In genomic region chr5:103741443-103741842, GRCm38 (mm10) we compare ENCODE assay signal across 17 mouse cellular contexts. TPM values are rescaled to one million over a fixed set of nuclear protein-coding genes. Genes with fewer than 3 reads are reported as not detected.
DNase-seq lines count a peak whose midpoint lies in the region; ATAC-seq and TF ChIP-seq lines count a peak whose summit lies in the region.
"Had no signal": no experiment of that assay in that cellular context is flagged by ENCODE, and none has a peak within 500 bp of the region (broad histone marks: within the 10 kb centered on the region; RNA-seq: fewer than 3 reads in every experiment).

No protein-coding gene starts in this region.

- peak; percentile 29; the same call in 1 of the 2 replicates for TF ChIP-seq RAD21 in MEL (IDR thresholded peaks at IDR 0.05; ENCODE audit: low read depth, low read length)

- H3K27me3 ChIP-seq in lung, embryonic 14.5 days (ENCODE audit: insufficient read depth, low read length), result no peaks in the 10 kb centered on the region
- no peaks in the 10 kb centered on the region for H3K27me3 ChIP-seq in MEL (ENCODE audit: control insufficient read depth in 1 of 2, insufficient read depth in 2 of 2, low read length in 2 of 2)
- H3K27me3 ChIP-seq in liver, embryonic 15.5 days, result no peaks in the 10 kb centered on the region
- H3K27me3 ChIP-seq: midbrain, embryonic 15.5 days had no signal

- H3K36me3 ChIP-seq in lung, embryonic 14.5 days (ENCODE audit: insufficient read depth), result no peaks in the 10 kb centered on the region
- peaks cover 0 to 38% of the 10 kb centered on the region in 2 experiments; a peak in 2 of 4 replicates for H3K36me3 ChIP-seq in MEL (ENCODE audit: control insufficient read depth in 1 of 2, insufficient read depth in 2 of 2, low read length in 2 of 2)
- H3K36me3 ChIP-seq in liver, embryonic 15.5 days (replicated peaks), result no peaks in the 10 kb centered on the region
- H3K36me3 ChIP-seq: embryonic facial prominence, embryonic 10.5 days; heart, embryonic 10.5 days; midbrain, embryonic 15.5 days had no signal

- intact Hi-C loops in gastrocnemius, adult 2 months (cut with DNase I), result no loop called here

- no peak overlapping the region for H3K27ac ChIP-seq in gastrocnemius, adult 2 months
- no peak overlapping the region for H3K27ac ChIP-seq in lung, embryonic 14.5 days (ENCODE audit: low read depth)
- no peak overlapping the region for H3K27ac ChIP-seq in MEL (ENCODE audit: control insufficient read depth, low read depth, low read length)
- peak overlapping the region; percentile 98 for H3K27ac ChIP-seq in liver, embryonic 15.5 days (replicated peaks)
- H3K27ac ChIP-seq: embryonic facial prominence, embryonic 10.5 days; heart, embryonic 10.5 days; midbrain, embryonic 15.5 days had no signal

- no peak for ATAC-seq in lung, embryonic 14.5 days (ENCODE audit: insufficient read depth)
- no peak for ATAC-seq in liver, embryonic 15.5 days (ENCODE audit: insufficient read depth)
- ATAC-seq: forebrain, embryonic 16.5 days; hindbrain, embryonic 16.5 days; midbrain, embryonic 15.5 days had no signal

- no peak overlapping the region for H3K9ac ChIP-seq in lung, embryonic 14.5 days
- no peak overlapping the region for H3K9ac ChIP-seq in MEL (ENCODE audit: control insufficient read depth, low read depth, low read length, poor library complexity, severe bottlenecking)
- peak overlapping the region; percentile 7; the same call in 1 of the 2 replicates for H3K9ac ChIP-seq in liver, embryonic 15.5 days
- H3K9ac ChIP-seq: midbrain, embryonic 15.5 days had no signal

- no peaks in the 10 kb centered on the region for H3K79me2 ChIP-seq in MEL (ENCODE audit: control insufficient read depth, insufficient read depth, low read length, poor library complexity)

- TF ChIP-seq CTCF in gastrocnemius, adult 2 months (IDR thresholded peaks at IDR 0.05), result peak; percentile 1; the same call in 1 of the 2 replicates
- 0 out of 2 replicates have a peak, but pooled peaks have one; percentile 2 for TF ChIP-seq CTCF in lung, embryonic 14.5 days (IDR thresholded peaks at IDR 0.05; ENCODE audit: low read depth)
- TF ChIP-seq CTCF in MEL (IDR thresholded peaks at IDR 0.05 in 2 of 3, conservative IDR thresholded peaks at IDR 0.05 in 1 of 3; ENCODE audit: control insufficient read depth in 1 of 3, insufficient read depth in 1 of 3, low read depth in 2 of 3, low read length in 3 of 3, poor library complexity in 1 of 3, severe bottlenecking in 1 of 3), result peak in 1 of 3 experiments; percentile 33; a peak in 2 of 6 replicates
- no peak for TF ChIP-seq CTCF in lung, adult 2 months (IDR thresholded peaks at IDR 0.05; ENCODE audit: insufficient read depth, low read length)

- no peak overlapping the region for H3K4me3 ChIP-seq in gastrocnemius, adult 2 months
- no peak overlapping the region for H3K4me3 ChIP-seq in lung, embryonic 14.5 days (ENCODE audit: low read depth, low read length)
- no peak overlapping the region for H3K4me3 ChIP-seq in MEL (ENCODE audit: control insufficient read depth in 1 of 2, insufficient read depth in 1 of 2, low read depth in 2 of 2, low read length in 2 of 2)
- no peak overlapping the region for H3K4me3 ChIP-seq in liver, embryonic 15.5 days (replicated peaks)
- no peak overlapping the region for H3K4me3 ChIP-seq in lung, adult 2 months (replicated peaks; ENCODE audit: extremely low read depth, low read depth, low read length)
- H3K4me3 ChIP-seq: embryonic facial prominence, embryonic 10.5 days; heart, embryonic 10.5 days; midbrain, embryonic 15.5 days had no signal

- TF ChIP-seq EP300 in MEL (IDR thresholded peaks at IDR 0.05; ENCODE audit: low read depth in 1 of 2, low read length in 2 of 2), result no peak; a peak in 1 of 4 replicates

- DNase-seq in gastrocnemius, adult 2 months, result no peak
- no peak for DNase-seq in gastrocnemius, adult 8-10 months (ENCODE audit: low spot score in 2 of 2)
- no peak for DNase-seq in lung, embryonic 14.5 days
- no peak for DNase-seq in lung, postnatal 36 days
- DNase-seq in MEL (ENCODE audit: low read depth, low spot score), result no peak
- no peak for DNase-seq in kidney, postnatal 14 days
- no peak for DNase-seq in lung, adult 2 months
- DNase-seq: adrenal gland, postnatal 14 days; cerebellum, adult 9-11 months; gastrocnemius, postnatal 10 days; thymus, postnatal 25 days had no signal

- no peak overlapping the region for H3K4me2 ChIP-seq in lung, embryonic 14.5 days
- H3K4me2 ChIP-seq in liver, embryonic 15.5 days, result peak overlapping the region; percentile 52
- H3K4me2 ChIP-seq: midbrain, embryonic 15.5 days had no signal

- no peaks in the 10 kb centered on the region for H3K4me1 ChIP-seq in lung, embryonic 14.5 days (ENCODE audit: insufficient read depth)
- peaks cover 2 to 38% of the 10 kb centered on the region in 2 experiments for H3K4me1 ChIP-seq in MEL (ENCODE audit: control insufficient read depth in 1 of 2, insufficient read depth in 2 of 2, low read length in 2 of 2)
- H3K4me1 ChIP-seq in liver, embryonic 15.5 days (replicated peaks), result peaks cover 98% of the 10 kb centered on the region
- H3K4me1 ChIP-seq in lung, adult 2 months (ENCODE audit: control insufficient read depth, insufficient read depth, low read length), result peaks cover 7% of the 10 kb centered on the region; the same call in 1 of the 2 replicates
- H3K4me1 ChIP-seq: midbrain, embryonic 15.5 days had no signal

- 42% methylated on average over 1 of the region's 1 CpGs for WGBS in lung, embryonic 14.5 days
- 18% methylated on average over 1 of the region's 1 CpGs for WGBS in liver, embryonic 15.5 days (ENCODE audit: insufficient replicate concordance)
- 17% methylated on average over 1 of the region's 1 CpGs for WGBS in lung, adult 2 months

- no peaks in the 10 kb centered on the region for H3K9me3 ChIP-seq in lung, embryonic 14.5 days (ENCODE audit: low read depth, low read length)
- H3K9me3 ChIP-seq in MEL (replicated peaks; ENCODE audit: insufficient read depth, low read length), result no peaks in the 10 kb centered on the region
- H3K9me3 ChIP-seq in liver, embryonic 15.5 days (replicated peaks), result no peaks in the 10 kb centered on the region
- H3K9me3 ChIP-seq: embryonic facial prominence, embryonic 10.5 days; heart, embryonic 10.5 days; midbrain, embryonic 15.5 days had no signal

- no peak for TF ChIP-seq POLR2A in MEL (IDR thresholded peaks at IDR 0.05; ENCODE audit: control insufficient read depth in 1 of 2, insufficient read depth in 1 of 2, low read depth in 1 of 2, low read length in 2 of 2, poor library complexity in 1 of 2)
- TF ChIP-seq POLR2A in lung, adult 2 months (IDR thresholded peaks at IDR 0.05; ENCODE audit: borderline replicate concordance, extremely low read depth, low read depth, low read length), result no peak

TF ChIP-seq in MEL, 35 proteins besides CTCF, POLR2A, EP300 and RAD21:
- TF ChIP-seq TCF12 (IDR thresholded peaks at IDR 0.05; ENCODE audit: low read depth, low read length) (no peak), ELF1 (IDR thresholded peaks at IDR 0.05; ENCODE audit: low read depth, low read length) (no peak), BHLHE40 (IDR thresholded peaks at IDR 0.05; ENCODE audit: borderline replicate concordance, low read depth, low read length) (no peak), SMC3 (IDR thresholded peaks at IDR 0.05; ENCODE audit: low read depth, low read length) (peak; percentile 38), ETS1 (IDR thresholded peaks at IDR 0.05; ENCODE audit: low read depth, low read length) (no peak), USF2 (IDR thresholded peaks at IDR 0.05; ENCODE audit: borderline replicate concordance in 1 of 2, insufficient read depth in 1 of 2, low read depth in 1 of 2, low read length in 2 of 2) (no peak), E2F4 (IDR thresholded peaks at IDR 0.05; ENCODE audit: borderline replicate concordance, low read depth, low read length) (no peak), ZC3H11A (IDR thresholded peaks at IDR 0.05; ENCODE audit: low read depth, low read length) (no peak), MAFK (IDR thresholded peaks at IDR 0.05; ENCODE audit: borderline replicate concordance, low read depth, low read length) (no peak), HCFC1 (IDR thresholded peaks at IDR 0.05; ENCODE audit: low read depth, low read length) (no peak), POLR2AphosphoS2 (IDR thresholded peaks at IDR 0.05; ENCODE audit: low read length) (no peak), ZNF384 (IDR thresholded peaks at IDR 0.05; ENCODE audit: low read depth, low read length) (0 out of 2 replicates have a peak, but pooled peaks have one; percentile 17), MAX (IDR thresholded peaks at IDR 0.05; ENCODE audit: low read length) (no peak), TAL1 (IDR thresholded peaks at IDR 0.05; ENCODE audit: low read length) (no peak), ZMIZ1 (IDR thresholded peaks at IDR 0.05; ENCODE audit: low read depth, low read length) (no peak)
TF ChIP-seq in MEL: peak in this region for 2.

RNA-seq across cellular contexts. Expression of gene Aff1, which starts 49.3 kb away (rescaled TPM):
- 10 to 100 TPM; 46.7 to 52.8 TPM for total RNA-seq in gastrocnemius, adult 2 months (2021)
- total RNA-seq in gastrocnemius, adult 8-10 months (2022), result 10 to 100 TPM; 33.8 to 47.9 (median 40.8) TPM
- polyA plus RNA-seq in lung, embryonic 14.5 days (2014; fragmentation: Nextera tagmentation; extraction: Ambion mirVana), result 7.1 and 7.7 TPM in 2 replicates
- 5.4 and 7.8 TPM in 2 replicates for total RNA-seq in MEL (2012; rRNA removed)
- polyA plus RNA-seq in MEL (2012; ENCODE audit: insufficient read depth in 1 of 2, insufficient read length in 2 of 2, low read depth in 1 of 2, low replicate concordance in 2 of 2, missing spikeins in 1 of 2), result 10 to 100 TPM in 1 of 2 experiments, not detected in 1; 13.4 TPM
- polyA plus RNA-seq in liver, embryonic 15.5 days (2015; fragmentation: Nextera tagmentation; extraction: Ambion mirVana), result 14.3 and 17.9 TPM in 2 replicates
- 15.3 and 19.2 TPM in 2 replicates for polyA plus RNA-seq in lung, adult 2 months (2012; rRNA removed)
